Mouse (Mus musculus): ENCODE data around the gene Ykt6. TPM values are rescaled to one million over a fixed set of nuclear protein-coding genes. Genes with fewer than 3 reads are reported as not detected.
A peak's percentile ranks its signal among the peaks of the same experiment; 100 is the strongest.

Gene Ykt6
- polyA plus RNA-seq, 1 experiment: not detected

DNA sequence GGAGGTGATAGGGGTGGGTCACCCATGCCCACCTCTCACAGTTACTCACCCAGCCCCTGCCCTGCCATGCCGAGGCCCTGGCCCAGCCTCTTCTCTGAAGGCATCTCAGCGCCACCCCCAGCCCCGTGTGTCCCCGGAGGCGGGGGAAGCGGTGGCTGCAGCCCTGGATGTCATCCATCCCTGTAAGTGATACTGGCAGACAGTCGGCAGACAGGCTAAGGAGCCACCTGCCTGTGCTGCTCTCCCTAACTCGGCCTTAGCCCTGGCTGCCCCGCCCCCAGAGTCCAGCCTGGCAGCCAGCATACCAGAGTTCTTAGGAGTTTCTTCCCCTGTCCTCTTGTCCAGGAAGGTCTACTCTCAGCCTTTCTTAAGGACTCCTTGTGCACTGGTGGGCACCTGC is 20.6 kb downstream of the Ykt6 start:
- WGBS: 21% methylated on average over 9 of the region's 9 CpGs
- Histone ChIP-seq H3K4me1 (ENCODE audit: control insufficient read depth, insufficient read depth, low read length) (peaks cover 9% of the 10 kb centered on the region; the same call in 1 of the 2 replicates), H3K27ac (ENCODE audit: insufficient read depth, low read depth, low read length) (no peak overlapping the region), H3K4me3 (ENCODE audit: insufficient read depth, low read depth, low read length) (no peak overlapping the region)
- TF ChIP-seq CTCF (IDR thresholded peaks at IDR 0.05; ENCODE audit: insufficient read depth, low read depth, low read length): no peak
- TF ChIP-seq POLR2A (IDR thresholded peaks at IDR 0.05; ENCODE audit: insufficient read depth, low read depth, low read length): no peak

DNA sequence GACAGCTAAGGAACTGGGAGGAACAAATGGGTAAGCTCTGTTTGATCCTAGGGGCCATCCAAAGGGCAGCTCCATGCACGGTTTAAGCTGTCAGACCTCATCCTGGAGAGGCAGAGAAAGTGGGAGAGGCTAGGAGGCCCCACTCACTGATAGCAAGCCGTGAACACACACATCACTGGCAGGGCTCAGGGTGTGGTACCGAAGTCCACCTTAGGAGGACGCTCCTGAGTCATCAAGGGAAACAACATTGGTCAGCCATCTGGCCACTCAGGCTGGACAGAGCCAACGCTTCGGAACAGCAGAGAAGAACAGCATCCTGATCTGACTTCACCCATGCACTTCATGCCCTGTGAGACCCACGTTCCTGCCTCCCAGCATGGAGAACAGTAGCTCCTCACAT is 23.6 kb downstream of the Ykt6 start:
- no peak for TF ChIP-seq POLR2A (IDR thresholded peaks at IDR 0.05; ENCODE audit: insufficient read depth, low read depth, low read length)
- TF ChIP-seq CTCF (IDR thresholded peaks at IDR 0.05; ENCODE audit: insufficient read depth, low read depth, low read length): no peak
- Histone ChIP-seq H3K27ac (ENCODE audit: insufficient read depth, low read depth, low read length) (no peak overlapping the region), H3K4me1 (ENCODE audit: control insufficient read depth, insufficient read depth, low read length) (0 out of 2 replicates have a peak, but pooled peaks cover 6% of the 10 kb centered on the region), H3K4me3 (ENCODE audit: insufficient read depth, low read depth, low read length) (no peak overlapping the region)
- 88% methylated on average over 7 of the region's 7 CpGs for WGBS

DNA sequence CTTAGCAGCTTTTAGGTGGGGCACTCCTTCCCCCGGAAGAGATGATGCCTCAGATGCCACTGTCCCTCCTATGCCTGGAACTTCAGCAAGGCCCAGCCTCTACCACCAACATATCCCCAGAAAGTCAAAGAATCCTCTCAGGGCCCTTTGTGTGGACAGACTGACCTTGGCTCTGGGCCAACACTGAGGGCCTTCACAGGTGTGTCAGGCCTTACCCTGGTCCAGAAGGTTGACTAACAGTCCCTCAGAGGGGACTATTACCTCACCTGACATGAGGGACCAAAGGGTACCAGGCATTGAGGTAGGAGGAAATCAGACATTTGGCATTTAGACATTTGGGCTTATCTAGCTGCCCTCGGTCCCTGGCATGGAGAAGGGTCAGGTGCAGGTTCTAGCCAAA is 24.6 kb downstream of the Ykt6 start:
- H3K27ac ChIP-seq (ENCODE audit: insufficient read depth, low read depth, low read length): no peak overlapping the region
- 0 out of 2 replicates have a peak, but pooled peaks cover 6% of the 10 kb centered on the region for H3K4me1 ChIP-seq (ENCODE audit: control insufficient read depth, insufficient read depth, low read length)
- TF ChIP-seq CTCF (IDR thresholded peaks at IDR 0.05; ENCODE audit: insufficient read depth, low read depth, low read length): no peak
- TF ChIP-seq POLR2A (IDR thresholded peaks at IDR 0.05; ENCODE audit: insufficient read depth, low read depth, low read length): no peak
- WGBS: 83% methylated on average over 2 of the region's 2 CpGs
- no peak overlapping the region for H3K4me3 ChIP-seq (ENCODE audit: insufficient read depth, low read depth, low read length)

DNA sequence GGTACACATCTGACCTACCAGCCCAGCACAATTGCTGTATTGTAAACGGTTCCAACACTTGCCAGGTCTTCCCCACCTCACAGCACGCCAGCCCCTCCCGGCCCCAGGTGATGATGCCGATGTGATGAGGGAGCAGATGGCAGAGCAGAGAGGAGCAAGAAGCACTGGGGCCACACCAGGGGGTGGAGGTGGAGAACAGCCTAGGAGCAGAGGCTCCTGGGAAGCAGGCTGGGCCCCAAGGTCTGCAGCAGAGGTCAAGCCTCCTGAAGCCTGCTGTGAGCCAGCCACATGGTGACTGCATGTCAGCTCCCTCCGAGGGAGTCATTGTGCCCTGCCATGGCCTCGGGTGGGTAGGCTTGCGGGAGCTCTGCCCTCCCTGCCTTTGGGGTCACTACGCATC is 25.1 kb downstream of the Ykt6 start:
- WGBS: 63% methylated on average over 8 of the region's 8 CpGs
- Histone ChIP-seq H3K27ac (ENCODE audit: insufficient read depth, low read depth, low read length) (no peak overlapping the region), H3K4me1 (ENCODE audit: control insufficient read depth, insufficient read depth, low read length) (0 out of 2 replicates have a peak, but pooled peaks cover 6% of the 10 kb centered on the region), H3K4me3 (ENCODE audit: insufficient read depth, low read depth, low read length) (no peak overlapping the region)
- TF ChIP-seq CTCF (IDR thresholded peaks at IDR 0.05; ENCODE audit: insufficient read depth, low read depth, low read length) (no peak), POLR2A (IDR thresholded peaks at IDR 0.05; ENCODE audit: insufficient read depth, low read depth, low read length) (no peak)

DNA sequence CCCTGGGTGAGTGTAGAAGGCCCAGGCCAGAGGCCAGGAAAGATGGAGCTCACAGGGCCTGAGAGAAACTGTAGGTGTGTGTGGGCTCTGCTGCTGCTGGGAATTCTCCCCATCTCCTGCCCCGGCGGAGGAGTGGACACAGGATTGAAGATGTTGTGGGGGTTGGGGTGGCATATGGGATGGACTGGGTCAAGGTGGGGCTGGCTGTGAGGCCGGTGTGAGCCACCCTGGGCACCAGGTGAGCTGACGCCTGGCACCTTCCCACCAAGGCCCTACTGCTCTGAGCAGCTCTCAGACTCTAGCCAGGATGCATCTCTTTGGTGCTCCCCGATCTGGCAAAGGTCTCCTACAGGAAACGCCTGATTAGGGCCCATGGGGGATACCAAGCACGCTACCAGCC is 25.8 kb downstream of the Ykt6 start:
- no peak overlapping the region for H3K27ac ChIP-seq (ENCODE audit: insufficient read depth, low read depth, low read length)
- H3K4me1 ChIP-seq (ENCODE audit: control insufficient read depth, insufficient read depth, low read length): 0 out of 2 replicates have a peak, but pooled peaks cover 6% of the 10 kb centered on the region
- no peak overlapping the region for H3K4me3 ChIP-seq (ENCODE audit: insufficient read depth, low read depth, low read length)
- TF ChIP-seq CTCF (IDR thresholded peaks at IDR 0.05; ENCODE audit: insufficient read depth, low read depth, low read length) (no peak), POLR2A (IDR thresholded peaks at IDR 0.05; ENCODE audit: insufficient read depth, low read depth, low read length) (no peak)
- WGBS: 85% methylated on average over 7 of the region's 7 CpGs

DNA sequence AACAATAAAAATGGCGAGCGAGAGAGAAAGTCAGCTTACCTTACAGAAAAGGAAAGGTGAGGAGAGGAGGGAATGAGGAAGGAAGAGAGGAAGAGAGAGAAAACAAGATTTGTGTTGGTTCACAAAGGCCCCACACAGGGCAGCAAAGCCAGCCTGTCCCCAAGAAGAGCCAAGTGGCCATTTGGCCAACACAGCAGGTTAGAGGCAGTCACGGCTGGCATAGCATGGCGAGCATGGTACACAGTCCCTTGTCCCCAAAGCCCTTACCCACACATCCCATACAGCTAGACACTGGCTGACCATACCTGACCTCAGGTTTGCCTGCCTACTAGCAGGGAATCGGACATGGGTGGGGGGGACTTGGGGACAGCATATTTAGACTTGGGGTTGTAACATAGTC is 28.1 kb downstream of the Ykt6 start:
- H3K4me1 ChIP-seq (ENCODE audit: control insufficient read depth, insufficient read depth, low read length): no peaks in the 10 kb centered on the region
- WGBS: 87% methylated on average over 5 of the region's 5 CpGs
- TF ChIP-seq CTCF (IDR thresholded peaks at IDR 0.05; ENCODE audit: insufficient read depth, low read depth, low read length) (no peak), POLR2A (IDR thresholded peaks at IDR 0.05; ENCODE audit: insufficient read depth, low read depth, low read length) (no peak)
- H3K27ac ChIP-seq (ENCODE audit: insufficient read depth, low read depth, low read length): no peak overlapping the region
- H3K4me3 ChIP-seq (ENCODE audit: insufficient read depth, low read depth, low read length): no peak overlapping the region

DNA sequence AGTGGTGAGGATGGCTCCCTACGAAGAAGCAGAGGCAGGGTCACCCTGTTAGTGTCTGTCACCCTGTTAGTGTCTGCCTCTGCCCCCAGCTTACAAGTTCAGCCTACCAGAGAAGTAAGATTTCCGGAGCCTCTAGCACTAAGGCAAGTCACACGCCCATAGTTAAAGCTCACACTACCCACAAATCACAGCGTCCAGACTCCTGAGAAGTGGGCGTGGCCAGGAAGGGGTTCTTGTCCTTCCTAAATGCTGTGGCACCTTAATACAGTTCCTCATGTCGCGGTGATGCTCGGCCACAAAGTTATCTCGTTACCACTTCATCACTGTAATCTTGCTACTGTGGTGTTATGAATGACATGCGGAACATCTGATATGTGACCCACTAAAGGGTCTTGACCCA is 32.6 kb downstream of the Ykt6 start:
- TF ChIP-seq POLR2A (IDR thresholded peaks at IDR 0.05; ENCODE audit: insufficient read depth, low read depth, low read length) (no peak), CTCF (IDR thresholded peaks at IDR 0.05; ENCODE audit: insufficient read depth, low read depth, low read length) (no peak)
- 77% methylated on average over 10 of the region's 10 CpGs for WGBS
- Histone ChIP-seq H3K27ac (ENCODE audit: insufficient read depth, low read depth, low read length) (no peak overlapping the region), H3K4me1 (ENCODE audit: control insufficient read depth, insufficient read depth, low read length) (peaks cover 6% of the 10 kb centered on the region; the same call in 1 of the 2 replicates), H3K4me3 (ENCODE audit: insufficient read depth, low read depth, low read length) (no peak overlapping the region)

DNA sequence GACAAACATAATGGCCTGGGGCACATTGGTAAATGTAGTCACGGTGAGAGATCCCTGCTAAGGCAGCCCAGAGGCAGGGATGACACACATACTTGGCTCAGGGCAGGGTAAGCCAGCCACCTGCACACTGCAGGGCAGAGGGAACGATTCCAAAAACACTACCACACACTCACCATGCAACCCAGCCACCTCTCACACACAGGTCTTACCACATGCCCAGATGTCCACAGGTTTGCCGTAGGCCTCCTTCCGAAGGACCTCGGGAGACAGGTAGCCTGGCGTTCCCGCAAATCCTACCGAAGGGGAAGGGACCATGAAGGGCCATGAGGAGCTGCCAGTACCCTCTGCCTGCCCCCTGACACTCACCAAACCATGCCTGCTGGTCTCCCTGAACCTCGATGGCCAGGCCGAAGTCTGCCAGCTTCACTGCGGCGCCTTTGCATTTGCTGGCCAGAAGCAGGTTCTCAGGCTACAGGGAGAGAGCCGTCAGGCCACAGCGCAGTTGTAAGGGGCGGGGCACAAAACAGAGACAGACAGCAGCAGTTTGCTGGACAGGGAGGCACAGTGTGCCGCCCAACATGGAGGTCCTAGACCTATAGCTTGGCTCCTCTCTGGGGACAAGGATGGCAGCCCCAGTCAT is 34.6 kb downstream of the Ykt6 start:
- TF ChIP-seq CTCF (IDR thresholded peaks at IDR 0.05; ENCODE audit: insufficient read depth, low read depth, low read length) (no peak), POLR2A (IDR thresholded peaks at IDR 0.05; ENCODE audit: insufficient read depth, low read depth, low read length) (no peak)
- H3K4me3 ChIP-seq (ENCODE audit: insufficient read depth, low read depth, low read length): no peak overlapping the region
- peaks cover 6% of the 10 kb centered on the region; the same call in 1 of the 2 replicates for H3K4me1 ChIP-seq (ENCODE audit: control insufficient read depth, insufficient read depth, low read length)
- 84% methylated on average over 16 of the region's 16 CpGs for WGBS
- H3K27ac ChIP-seq (ENCODE audit: insufficient read depth, low read depth, low read length): no peak overlapping the region

DNA sequence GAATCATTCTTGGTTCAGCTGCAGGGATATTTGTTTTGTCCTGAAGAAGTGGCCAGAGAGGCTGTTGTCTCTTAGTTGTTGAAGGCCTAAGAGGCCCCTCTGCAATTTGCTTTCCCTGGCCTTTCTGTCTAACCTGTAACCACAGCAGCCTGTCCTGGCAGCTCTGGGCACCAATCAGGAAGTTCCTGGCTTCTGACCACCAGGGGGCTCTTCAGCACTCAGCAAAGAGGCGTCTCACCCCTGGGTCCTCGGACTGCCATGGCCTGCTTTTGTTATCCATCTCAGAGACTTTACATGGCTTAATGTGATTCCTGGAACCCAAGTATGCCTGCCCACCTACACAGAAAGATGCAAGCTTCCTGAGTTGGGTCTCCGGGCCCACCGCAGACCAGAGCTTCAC is 35.4 kb downstream of the Ykt6 start:
- TF ChIP-seq POLR2A (IDR thresholded peaks at IDR 0.05; ENCODE audit: insufficient read depth, low read depth, low read length): no peak
- TF ChIP-seq CTCF (IDR thresholded peaks at IDR 0.05; ENCODE audit: insufficient read depth, low read depth, low read length): peak; percentile 66; the same call in 1 of the 2 replicates
- Histone ChIP-seq H3K4me1 (ENCODE audit: control insufficient read depth, insufficient read depth, low read length) (peaks cover 9% of the 10 kb centered on the region), H3K4me3 (ENCODE audit: insufficient read depth, low read depth, low read length) (no peak overlapping the region), H3K27ac (ENCODE audit: insufficient read depth, low read depth, low read length) (no peak overlapping the region)
- 40% methylated on average over 4 of the region's 4 CpGs for whole genome bisulfite sequencing
